Mouse (Mus musculus): ENCODE measurements around the gene Sh3bp1. TPM values are rescaled to one million over a fixed set of nuclear protein-coding genes. Genes with fewer than 3 reads are reported as not detected.

The Sh3bp1 gene
- polyA plus RNA-seq, 1 experiment from 2014 or later = 41.8 TPM

DNA sequence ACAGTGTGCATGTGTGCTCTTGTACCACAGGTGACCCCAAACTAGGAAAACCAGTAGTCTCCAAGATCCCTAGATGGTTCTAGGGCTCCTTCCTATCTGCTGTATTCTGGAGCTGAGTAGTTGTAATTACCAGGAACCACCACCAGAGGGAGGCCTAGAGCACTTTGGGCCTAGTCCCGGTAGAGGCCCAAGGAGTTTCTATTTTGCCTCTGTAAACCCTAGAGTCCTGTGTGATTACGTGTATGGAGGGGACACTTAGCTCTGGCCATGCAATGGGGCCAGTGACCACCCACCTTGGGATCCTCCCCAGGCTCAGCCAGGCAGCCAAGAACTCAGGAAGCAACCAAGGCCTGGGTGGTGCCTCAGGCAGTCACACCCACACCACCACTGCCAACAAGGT, 3.7 kb downstream of the Sh3bp1 start:
- 2% methylated on average over 2 of the region's 2 CpGs for WGBS
- Histone ChIP-seq H3K36me3 (ENCODE audit: control insufficient read depth, insufficient read depth, low read length) (peaks cover 27% of the 10 kb centered on the region), H3K4me3 (ENCODE audit: low read length) (no peak overlapping the region), H3K27ac (ENCODE audit: low read length) (no peak overlapping the region), H3K4me2 (ENCODE audit: low read depth, low read length) (no peak overlapping the region), H3K4me1 (replicated peaks; ENCODE audit: control insufficient read depth, insufficient read depth, low read length) (peaks cover 25% of the 10 kb centered on the region), H3K9ac (ENCODE audit: low read length) (peak overlapping the region; percentile 46), H3K27me3 (ENCODE audit: control insufficient read depth, insufficient read depth, low read depth, low read length) (no peaks in the 10 kb centered on the region), H3K9me3 (ENCODE audit: control insufficient read depth, low read length) (no peaks in the 10 kb centered on the region)
- ATAC-seq (ENCODE audit: low read depth) = peak; percentile 11

DNA sequence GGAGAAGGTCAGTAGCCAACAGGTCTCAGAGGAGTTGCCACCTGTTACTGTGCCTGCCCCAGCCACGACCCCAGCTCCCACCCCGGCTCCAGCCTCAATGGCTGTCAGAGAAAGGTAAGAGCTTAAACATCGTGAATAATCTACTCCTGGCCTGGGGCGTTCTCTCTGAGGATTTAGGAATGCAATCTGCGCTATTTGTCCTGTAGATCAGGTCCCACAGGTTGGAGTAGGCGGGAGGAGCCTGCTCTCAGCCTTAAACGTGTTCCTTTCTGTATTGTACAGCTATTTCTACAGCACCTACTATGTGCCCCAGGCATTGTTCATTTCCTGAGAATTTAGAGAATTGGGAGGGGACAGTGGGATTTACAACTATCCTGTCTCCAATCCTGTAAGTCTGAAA, 8.8 kb downstream of the Sh3bp1 start:
- Histone ChIP-seq H3K9ac (ENCODE audit: low read length) (no peak overlapping the region), H3K27ac (ENCODE audit: low read length) (no peak overlapping the region), H3K9me3 (ENCODE audit: control insufficient read depth, low read length) (no peaks in the 10 kb centered on the region), H3K4me3 (ENCODE audit: low read length) (no peak overlapping the region), H3K4me2 (ENCODE audit: low read depth, low read length) (no peak overlapping the region), H3K36me3 (ENCODE audit: control insufficient read depth, insufficient read depth, low read length) (peaks cover 39% of the 10 kb centered on the region), H3K4me1 (replicated peaks; ENCODE audit: control insufficient read depth, insufficient read depth, low read length) (peaks cover under 1% of the 10 kb centered on the region; the same call in 1 of the 2 replicates), H3K27me3 (ENCODE audit: control insufficient read depth, insufficient read depth, low read depth, low read length) (no peaks in the 10 kb centered on the region)
- no peak for ATAC-seq (ENCODE audit: low read depth)
- 65% methylated on average over 7 of the region's 7 CpGs for WGBS

DNA sequence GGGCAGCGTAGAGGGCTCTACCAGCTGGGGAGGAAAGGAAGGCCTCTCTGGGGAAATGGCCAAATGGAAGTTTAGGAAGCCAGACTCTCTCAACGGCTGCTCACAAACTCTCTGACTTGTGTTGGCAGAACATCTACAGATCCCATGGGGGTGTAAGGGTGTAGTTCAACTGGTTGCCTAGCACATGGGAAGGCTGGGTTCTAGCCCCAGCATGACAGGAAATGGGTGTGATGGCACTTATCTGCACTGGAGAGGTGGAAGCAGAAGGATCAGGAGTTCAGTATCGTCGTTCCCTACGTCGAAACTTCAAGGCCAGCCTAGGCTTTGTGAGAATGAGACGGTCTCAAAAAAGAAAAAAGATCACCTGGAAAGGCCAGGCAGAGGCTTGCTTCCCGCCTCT, 9.4 kb downstream of the Sh3bp1 start:
- Histone ChIP-seq H3K4me2 (ENCODE audit: low read depth, low read length) (no peak overlapping the region), H3K9ac (ENCODE audit: low read length) (no peak overlapping the region), H3K4me1 (replicated peaks; ENCODE audit: control insufficient read depth, insufficient read depth, low read length) (no peaks in the 10 kb centered on the region), H3K27ac (ENCODE audit: low read length) (no peak overlapping the region), H3K36me3 (ENCODE audit: control insufficient read depth, insufficient read depth, low read length) (peaks cover 35% of the 10 kb centered on the region), H3K9me3 (ENCODE audit: control insufficient read depth, low read length) (no peaks in the 10 kb centered on the region), H3K27me3 (ENCODE audit: control insufficient read depth, insufficient read depth, low read depth, low read length) (no peaks in the 10 kb centered on the region), H3K4me3 (ENCODE audit: low read length) (no peak overlapping the region)
- no peak for ATAC-seq (ENCODE audit: low read depth)
- WGBS = 74% methylated on average over 8 of the region's 8 CpGs

DNA sequence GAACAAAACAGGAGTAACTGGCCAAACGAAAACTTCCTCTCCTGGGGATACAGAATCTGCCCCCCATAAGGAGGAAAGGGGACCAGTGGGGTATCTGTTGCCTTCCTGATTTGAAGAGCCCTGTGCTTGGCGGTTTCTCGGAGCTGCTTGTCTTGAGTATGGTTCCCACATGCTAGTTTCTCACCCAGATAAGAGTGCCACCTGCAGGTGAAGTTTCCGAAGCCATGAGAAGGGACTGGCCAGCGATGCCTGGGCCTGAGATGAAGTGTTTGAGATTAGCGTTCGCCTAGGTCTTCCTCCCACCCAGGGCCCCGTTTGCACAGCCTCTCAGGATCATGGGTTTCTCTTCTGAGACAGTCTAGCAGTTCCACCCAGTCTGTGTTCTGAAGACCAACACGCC, 12.5 kb downstream of the Sh3bp1 start:
- Histone ChIP-seq H3K27ac (ENCODE audit: low read length) (no peak overlapping the region), H3K4me2 (ENCODE audit: low read depth, low read length) (no peak overlapping the region), H3K27me3 (ENCODE audit: control insufficient read depth, insufficient read depth, low read depth, low read length) (no peaks in the 10 kb centered on the region), H3K4me3 (ENCODE audit: low read length) (no peak overlapping the region), H3K9me3 (ENCODE audit: control insufficient read depth, low read length) (no peaks in the 10 kb centered on the region), H3K9ac (ENCODE audit: low read length) (no peak overlapping the region), H3K36me3 (ENCODE audit: control insufficient read depth, insufficient read depth, low read length) (peaks cover 18% of the 10 kb centered on the region), H3K4me1 (replicated peaks; ENCODE audit: control insufficient read depth, insufficient read depth, low read length) (peaks cover 22% of the 10 kb centered on the region)
- no peak for ATAC-seq (ENCODE audit: low read depth)
- 25% methylated on average over 9 of the region's 9 CpGs for WGBS

- no peaks in the 10 kb centered on the region for H3K27me3 ChIP-seq (ENCODE audit: control insufficient read depth, insufficient read depth, low read depth, low read length)
- under 1% methylated on average over 50 of the region's 51 CpGs for WGBS
- peak within 1 kb of the TSS; percentile 100 for H3K4me2 ChIP-seq (ENCODE audit: low read depth, low read length)
- H3K9ac ChIP-seq (ENCODE audit: low read length) = peak within 1 kb of the TSS; percentile 77
- no peaks in the 10 kb centered on the region for H3K9me3 ChIP-seq (ENCODE audit: control insufficient read depth, low read length)
- peaks cover 22% of the 10 kb centered on the region for H3K4me1 ChIP-seq (replicated peaks; ENCODE audit: control insufficient read depth, insufficient read depth, low read length)
- H3K36me3 ChIP-seq (ENCODE audit: control insufficient read depth, insufficient read depth, low read length) = peaks cover 12% of the 10 kb centered on the region
- peak within 1 kb of the TSS; percentile 70 for H3K27ac ChIP-seq (ENCODE audit: low read length)
- H3K4me3 ChIP-seq (ENCODE audit: low read length) = peak within 1 kb of the TSS; percentile 70
- peak; percentile 95 for ATAC-seq (ENCODE audit: low read depth)
Observed at GRCm38 (mm10) chr15:78913632-78914090, 14.1 kb downstream of the Sh3bp1 start, which contains the start of gene Pdxp. TSS of gene Pdxp (plus strand) at chr15:78913919.

DNA sequence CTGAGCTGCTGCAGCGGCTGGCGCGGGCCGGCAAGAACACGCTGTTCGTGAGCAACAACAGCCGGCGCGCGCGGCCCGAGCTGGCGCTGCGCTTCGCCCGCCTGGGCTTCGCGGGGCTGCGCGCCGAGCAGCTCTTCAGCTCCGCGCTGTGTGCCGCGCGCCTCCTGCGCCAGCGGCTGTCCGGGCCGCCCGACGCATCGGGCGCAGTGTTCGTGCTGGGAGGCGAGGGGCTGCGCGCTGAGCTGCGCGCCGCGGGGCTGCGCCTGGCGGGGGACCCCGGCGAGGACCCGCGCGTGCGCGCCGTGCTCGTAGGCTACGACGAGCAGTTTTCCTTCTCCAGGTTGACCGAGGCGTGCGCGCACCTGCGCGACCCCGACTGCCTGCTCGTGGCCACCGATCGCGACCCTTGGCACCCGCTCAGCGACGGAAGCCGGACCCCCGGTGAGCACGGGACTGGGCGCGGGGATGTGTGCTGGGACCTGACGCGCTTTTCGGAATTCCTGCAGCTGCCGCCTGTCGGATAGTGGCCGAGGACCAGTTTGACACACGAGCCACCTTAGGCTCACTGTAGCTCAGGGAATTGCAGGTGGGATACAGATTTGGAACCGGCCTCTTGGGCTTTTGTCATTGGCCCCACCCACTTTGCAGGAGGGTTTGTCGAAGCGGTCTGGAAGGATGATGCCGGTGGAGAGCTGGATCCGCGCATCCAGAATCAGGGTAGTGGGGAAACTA, 14.7 kb downstream of the Sh3bp1 start:
- H3K36me3 ChIP-seq (ENCODE audit: control insufficient read depth, insufficient read depth, low read length) = peaks cover 14% of the 10 kb centered on the region
- peak; percentile 76 for ATAC-seq (ENCODE audit: low read depth)
- peaks cover 22% of the 10 kb centered on the region for H3K4me1 ChIP-seq (replicated peaks; ENCODE audit: control insufficient read depth, insufficient read depth, low read length)
- no peaks in the 10 kb centered on the region for H3K27me3 ChIP-seq (ENCODE audit: control insufficient read depth, insufficient read depth, low read depth, low read length)
- H3K27ac ChIP-seq (ENCODE audit: low read length) = peak overlapping the region; percentile 70
- under 1% methylated on average over 87 of the region's 87 CpGs for WGBS
- H3K4me3 ChIP-seq (ENCODE audit: low read length) = peak overlapping the region; percentile 70
- no peaks in the 10 kb centered on the region for H3K9me3 ChIP-seq (ENCODE audit: control insufficient read depth, low read length)
- H3K9ac ChIP-seq (ENCODE audit: low read length) = peak overlapping the region; percentile 77
- peak overlapping the region; percentile 100 for H3K4me2 ChIP-seq (ENCODE audit: low read depth, low read length)

DNA sequence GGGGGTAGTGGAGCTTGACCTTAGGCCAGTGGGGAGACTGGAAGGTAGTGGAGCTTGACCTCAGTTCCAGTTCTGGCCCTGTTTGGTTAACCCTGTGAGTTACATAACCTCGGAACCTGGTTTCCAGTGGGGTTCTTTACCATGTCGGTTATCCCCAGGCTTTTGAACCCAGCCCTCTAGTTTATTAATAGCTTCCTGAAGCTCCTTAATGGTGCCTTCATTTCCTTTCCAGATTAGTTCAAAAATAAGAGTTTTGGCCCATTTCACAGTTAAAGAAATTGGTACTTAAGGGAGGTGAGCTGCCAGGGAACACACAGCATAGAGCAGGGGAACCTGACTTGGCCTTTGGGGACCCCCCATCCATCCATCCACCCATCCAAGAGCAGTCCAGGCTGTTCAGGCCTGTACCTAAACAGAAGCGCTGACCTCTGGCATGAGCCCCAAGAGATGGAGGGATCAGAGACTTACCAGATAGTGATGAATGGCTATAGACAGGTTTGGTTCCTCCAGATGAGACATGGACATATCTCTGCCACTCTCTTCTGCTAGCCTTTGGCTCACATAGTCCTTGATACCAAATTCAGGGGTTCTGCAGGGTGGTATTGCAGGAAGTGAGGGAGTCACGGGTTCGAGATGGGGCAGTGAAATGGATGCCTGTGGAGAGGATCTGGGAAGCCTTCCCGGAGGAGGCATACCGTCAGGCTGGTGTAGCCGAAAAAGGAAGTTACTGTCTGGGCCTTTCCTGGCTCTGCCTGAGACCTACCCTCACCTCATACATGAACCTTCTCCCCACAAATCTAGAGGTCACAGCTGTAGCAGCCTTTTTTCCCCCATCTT, 15.5 kb downstream of the Sh3bp1 start:
- ATAC-seq (ENCODE audit: low read depth) = no peak
- Histone ChIP-seq H3K27ac (ENCODE audit: low read length) (no peak overlapping the region), H3K4me2 (ENCODE audit: low read depth, low read length) (peak overlapping the region; percentile 100), H3K9ac (ENCODE audit: low read length) (peak overlapping the region; percentile 77), H3K9me3 (ENCODE audit: control insufficient read depth, low read length) (no peaks in the 10 kb centered on the region), H3K4me3 (ENCODE audit: low read length) (peak overlapping the region; percentile 70), H3K4me1 (replicated peaks; ENCODE audit: control insufficient read depth, insufficient read depth, low read length) (peaks cover 22% of the 10 kb centered on the region), H3K36me3 (ENCODE audit: control insufficient read depth, insufficient read depth, low read length) (peaks cover 13% of the 10 kb centered on the region), H3K27me3 (ENCODE audit: control insufficient read depth, insufficient read depth, low read depth, low read length) (no peaks in the 10 kb centered on the region)
- WGBS = 45% methylated on average over 8 of the region's 8 CpGs

DNA sequence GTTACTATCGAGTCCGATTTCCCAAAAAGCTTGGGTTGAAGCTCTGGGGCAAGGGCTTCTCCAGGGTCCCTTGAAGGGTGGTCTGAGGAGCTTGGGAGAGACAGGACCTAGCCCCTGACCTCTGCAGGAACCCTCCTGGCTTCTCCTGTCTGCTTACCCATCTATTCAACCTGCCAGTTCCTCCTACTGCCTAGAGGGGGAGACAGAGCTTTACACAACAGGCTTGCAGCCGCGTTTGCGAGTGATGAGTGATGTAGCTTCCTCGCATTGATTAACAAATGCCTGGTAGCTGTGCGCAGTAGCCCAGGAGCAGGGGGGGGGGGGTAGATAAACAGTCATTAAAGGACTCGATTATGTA, 16.1 kb downstream of the Sh3bp1 start:
- Histone ChIP-seq H3K36me3 (ENCODE audit: control insufficient read depth, insufficient read depth, low read length) (peaks cover 12% of the 10 kb centered on the region), H3K4me2 (ENCODE audit: low read depth, low read length) (peak overlapping the region; percentile 100; the same call in 1 of the 2 replicates), H3K9ac (ENCODE audit: low read length) (peak overlapping the region; percentile 42; the same call in 1 of the 2 replicates), H3K4me1 (replicated peaks; ENCODE audit: control insufficient read depth, insufficient read depth, low read length) (peaks cover 22% of the 10 kb centered on the region), H3K9me3 (ENCODE audit: control insufficient read depth, low read length) (no peaks in the 10 kb centered on the region), H3K27ac (ENCODE audit: low read length) (no peak overlapping the region), H3K27me3 (ENCODE audit: control insufficient read depth, insufficient read depth, low read depth, low read length) (no peaks in the 10 kb centered on the region), H3K4me3 (ENCODE audit: low read length) (no peak overlapping the region)
- peak; percentile 9; the same call in 1 of the 2 replicates for ATAC-seq (ENCODE audit: low read depth)
- WGBS = 7% methylated on average over 8 of the region's 8 CpGs
